14 mouse cellular contexts compared by ENCODE assay signal in the genomic region with DNA sequence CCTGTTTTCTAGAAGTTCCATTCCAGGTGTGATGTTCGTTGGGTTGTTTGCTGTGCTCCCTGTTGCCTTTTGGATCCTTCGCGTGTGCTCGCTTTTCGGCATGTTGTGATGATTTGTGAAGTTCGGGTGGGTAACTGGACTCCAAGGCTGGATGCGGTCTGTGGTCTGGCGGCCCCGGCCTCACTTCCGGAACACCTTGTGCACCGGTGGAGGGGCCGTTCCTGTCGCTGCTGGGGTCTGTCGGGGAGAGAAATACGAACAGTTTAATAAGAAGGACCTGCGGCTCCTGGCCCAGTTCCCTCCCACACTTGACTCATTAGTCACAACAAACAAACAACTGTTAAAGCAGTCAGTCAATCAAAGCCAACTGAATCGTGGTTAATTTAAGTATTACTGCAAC.
"Had no signal": no experiment of that assay in that cellular context is flagged by ENCODE, and none has a peak within 500 bp of the region (broad histone marks: within the 10 kb centered on the region; RNA-seq: fewer than 3 reads in every experiment).

No protein-coding gene starts in this region.

- H3K27ac ChIP-seq: kidney, postnatal 0 days; limb, embryonic 12.5 days; liver, embryonic 13.5 days; lung, embryonic 15.5 days; macrophage; midbrain, embryonic 13.5 days; stomach, postnatal 0 days had no signal

- H3K36me3 ChIP-seq: lung, embryonic 15.5 days had no signal

- H3K4me1 ChIP-seq: limb, embryonic 12.5 days; liver, embryonic 13.5 days; lung, embryonic 15.5 days; midbrain, embryonic 13.5 days had no signal

- DNase-seq: kidney, adult 9 months; kidney, postnatal 36 days; liver; liver, embryonic 13.5 days; liver, postnatal 0 days; lung, postnatal 14 days; right cerebral cortex, postnatal 25 days; thymus, postnatal 4 days had no signal

- ATAC-seq: liver, postnatal 0 days; midbrain, embryonic 13.5 days had no signal

- H3K9ac ChIP-seq: limb, embryonic 12.5 days; liver, embryonic 13.5 days; liver, postnatal 0 days; lung, embryonic 15.5 days; midbrain, embryonic 13.5 days had no signal

- H3K9me3 ChIP-seq: limb, embryonic 12.5 days; liver, embryonic 13.5 days; lung, embryonic 15.5 days; midbrain, embryonic 13.5 days had no signal

- H3K4me2 ChIP-seq: limb, embryonic 12.5 days; liver, embryonic 13.5 days; lung, embryonic 15.5 days; midbrain, embryonic 13.5 days had no signal

- H3K4me3 ChIP-seq: limb, embryonic 12.5 days; liver, embryonic 13.5 days; lung, embryonic 15.5 days; midbrain, embryonic 13.5 days had no signal

- H3K27me3 ChIP-seq: limb, embryonic 12.5 days; liver, embryonic 13.5 days; lung, embryonic 15.5 days; midbrain, embryonic 13.5 days had no signal
